Mouse (Mus musculus) adrenal gland, adult 8-10 months (tissue): ENCODE measurements around the gene Slc2a13. TPM values are rescaled to one million over a fixed set of nuclear protein-coding genes. Genes with fewer than 3 reads are reported as not detected.

ENCODE experiments used
- DNase-seq: peaks from one replicate; pipeline ENCODE4 v3.0.0; 2022
- total RNA-seq, 4 experiments: library from RNA; stranded (reverse); gene quantifications; 2 replicates each; pipeline ENCODE4 v1.2.4; 2022

Gene Slc2a13
- total RNA-seq, 4 experiments from 2014 or later: 2.9 to 5.0 (median 3.5) TPM

GRCm38 (mm10) chr15:91373203-91373584 lies 199.9 kb downstream of the Slc2a13 start:
- no peak for DNase-seq

DNA sequence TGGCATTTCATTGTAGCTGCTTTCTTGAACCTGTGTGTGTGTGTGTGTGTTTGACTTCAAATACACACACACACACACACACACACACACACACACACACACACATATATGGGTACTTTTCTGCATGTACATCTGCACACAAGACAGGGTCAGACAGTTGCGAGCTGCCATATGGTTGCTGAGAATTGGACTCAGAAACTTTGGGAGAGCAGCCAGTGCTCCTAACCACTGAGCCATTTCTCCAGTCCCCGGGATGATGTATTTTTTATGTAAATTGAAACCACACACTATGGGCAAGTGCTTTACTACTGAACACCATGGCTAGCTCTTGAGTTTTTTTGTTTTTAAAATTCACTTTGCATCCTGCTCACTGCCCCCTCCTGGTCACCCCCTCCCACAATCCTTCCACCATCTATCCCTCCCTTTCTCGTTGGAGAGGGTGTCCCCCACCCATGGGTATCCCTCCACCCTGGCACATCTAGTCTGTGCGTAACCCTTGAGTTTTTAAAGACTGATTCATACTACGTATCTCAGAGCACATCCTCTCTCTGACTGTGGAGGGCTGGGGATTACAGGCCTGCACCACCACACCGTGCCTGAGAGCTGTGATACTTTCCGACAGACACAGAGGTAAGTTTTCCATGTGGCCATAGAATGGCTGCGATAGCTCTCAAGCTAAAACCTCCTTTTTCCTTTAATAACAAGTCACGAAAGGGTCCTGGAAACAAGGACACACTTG lies 200.4 kb downstream of the Slc2a13 start:
- DNase-seq: no peak

- DNase-seq: no peak
Observed at GRCm38 (mm10) chr15:91371859-91372394, 201.1 kb downstream of the Slc2a13 start.

GRCm38 (mm10) chr15:91369736-91370449 lies 203.2 kb downstream of the Slc2a13 start:
- DNase-seq: no peak

DNA sequence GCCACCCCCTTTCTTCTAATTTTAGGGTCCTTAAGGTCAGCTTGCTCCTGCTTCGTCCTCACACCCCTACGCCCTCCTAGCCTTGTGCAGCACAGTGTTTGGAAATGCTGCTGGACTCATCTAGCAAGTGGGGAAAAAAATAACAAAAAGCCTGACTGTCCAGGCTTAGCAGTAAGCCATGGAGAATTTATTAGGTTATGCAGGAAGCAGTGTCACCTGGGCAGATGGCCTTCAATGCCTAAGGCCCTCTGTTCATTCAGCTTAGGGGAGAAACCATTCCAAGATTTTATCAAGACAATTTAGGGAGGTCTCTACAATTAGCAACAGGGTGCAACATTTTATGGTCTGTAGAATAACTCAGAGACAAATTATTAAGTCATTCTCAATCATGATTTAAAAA lies 212.6 kb downstream of the Slc2a13 start:
- DNase-seq: no peak

DNA sequence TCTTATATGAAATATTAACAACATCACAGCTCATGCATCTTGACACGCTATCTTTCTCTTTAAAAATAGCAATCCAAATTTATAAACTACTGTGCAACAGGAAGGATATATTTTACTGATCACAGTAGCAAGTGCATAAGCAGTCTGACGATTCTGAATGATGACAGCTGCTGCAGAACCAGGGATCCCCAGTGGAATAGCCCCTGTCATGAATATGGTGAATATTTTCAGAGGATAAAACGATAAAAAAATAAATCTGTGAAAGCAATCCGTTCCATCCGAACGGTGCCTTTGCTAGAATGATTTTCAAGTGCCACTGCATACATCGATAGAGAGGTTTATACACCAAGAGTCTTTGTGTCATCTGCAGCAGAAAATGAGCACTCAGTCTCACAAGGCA lies 222.1 kb downstream of the Slc2a13 start:
- DNase-seq: no peak

DNA sequence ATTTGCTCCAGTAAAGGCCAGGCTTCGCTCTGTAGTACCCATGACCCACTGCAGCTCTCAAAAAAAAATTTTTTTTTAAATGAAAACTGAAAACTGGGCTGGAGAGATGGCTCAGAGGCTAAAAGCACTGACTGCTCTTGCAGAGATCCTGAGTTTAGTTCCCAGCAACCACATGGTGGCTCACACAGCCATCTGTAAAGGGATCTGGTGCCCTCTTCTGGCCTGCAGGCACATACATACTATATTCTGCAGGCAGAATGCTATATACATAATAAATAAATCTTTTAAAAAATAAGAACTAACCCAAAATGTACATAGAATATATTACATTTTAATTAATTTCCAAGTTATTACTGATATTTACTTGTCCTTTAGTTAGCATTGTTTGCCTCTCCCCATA lies 234.7 kb downstream of the Slc2a13 start:
- DNase-seq: no peak

DNA sequence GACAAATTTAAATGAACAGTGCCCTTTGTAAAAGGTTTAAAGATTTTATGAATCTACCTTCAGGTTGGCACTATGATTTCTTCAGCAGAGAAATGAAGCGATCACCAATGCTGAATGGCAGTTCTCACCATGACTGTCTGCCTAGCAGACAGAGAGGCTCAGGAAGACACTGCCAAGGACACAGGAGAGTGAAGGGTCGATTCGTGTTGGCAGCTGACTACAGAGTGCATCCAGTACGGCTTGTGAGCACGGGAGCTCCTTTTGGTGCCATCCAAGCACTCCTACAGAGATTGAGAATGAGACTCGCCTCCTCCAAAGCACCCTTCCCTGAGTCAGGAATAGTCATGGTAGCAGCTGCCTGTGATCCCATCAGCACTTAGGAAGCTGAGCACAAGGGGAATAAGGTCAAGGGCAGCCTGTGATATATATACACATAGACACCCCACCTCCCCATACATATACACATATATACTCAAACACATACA lies 238.6 kb downstream of the Slc2a13 start:
- DNase-seq: no peak

DNA sequence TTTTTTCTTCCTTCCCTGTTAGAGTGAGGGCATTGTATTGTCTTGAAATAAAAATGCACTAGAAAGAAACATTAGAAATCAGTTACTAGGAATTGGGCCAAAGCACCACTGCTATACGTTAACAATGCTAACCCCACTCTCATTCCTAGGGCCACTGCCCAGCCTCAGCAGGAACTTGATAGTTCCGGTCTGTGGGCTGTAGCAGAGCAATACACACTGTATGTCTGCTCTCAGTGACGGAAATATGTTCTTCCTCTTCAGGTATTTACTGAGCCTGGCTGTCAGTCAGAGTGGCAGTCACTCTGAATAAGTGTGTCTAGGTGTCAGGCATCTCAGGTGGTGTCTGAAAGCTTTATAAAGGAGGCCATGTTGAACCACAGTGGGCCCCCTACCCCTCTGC lies 245.3 kb downstream of the Slc2a13 start:
- DNase-seq: no peak

DNA sequence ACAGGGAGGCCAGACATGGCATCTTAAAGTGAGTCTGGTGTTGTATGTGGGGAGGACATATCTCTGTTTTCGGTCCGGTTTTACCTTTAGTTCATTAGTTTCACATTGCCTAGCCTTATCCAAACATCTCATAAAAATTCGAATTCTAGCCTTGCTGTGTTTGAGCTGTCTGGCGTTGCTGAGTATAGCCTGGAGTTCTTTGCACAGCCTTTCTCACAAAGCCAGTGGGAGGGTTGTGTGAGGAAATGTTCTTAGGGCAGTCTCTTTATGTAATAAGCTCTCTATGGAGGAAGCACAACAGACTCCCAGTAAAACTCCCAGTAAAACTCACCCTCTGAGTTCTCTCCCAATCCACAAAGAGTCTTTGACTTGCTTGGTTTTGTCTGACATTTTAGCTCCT lies 246.0 kb downstream of the Slc2a13 start:
- no peak for DNase-seq

GRCm38 (mm10) chr15:91319376-91319775 lies 253.7 kb downstream of the Slc2a13 start:
- DNase-seq: no peak

DNA sequence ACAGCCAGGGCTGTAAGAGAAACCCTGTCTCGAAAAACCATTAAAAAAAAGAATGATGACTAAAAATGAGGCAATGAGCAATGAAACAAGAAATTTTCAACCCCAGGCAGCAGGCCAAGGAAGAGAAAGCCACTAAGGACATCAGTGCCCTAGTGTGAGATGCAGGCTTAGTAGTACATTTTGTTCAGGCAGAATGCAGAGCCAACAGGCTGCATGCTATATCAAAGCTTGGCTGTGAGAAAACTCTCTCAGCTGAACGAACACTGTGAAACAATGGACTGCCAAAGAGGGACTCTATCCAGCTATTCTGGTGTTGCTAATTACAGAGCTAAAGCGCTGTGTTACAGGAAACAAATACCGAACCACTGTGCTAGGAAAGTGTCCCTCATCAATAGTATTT lies 256.1 kb downstream of the Slc2a13 start:
- DNase-seq: no peak

DNA sequence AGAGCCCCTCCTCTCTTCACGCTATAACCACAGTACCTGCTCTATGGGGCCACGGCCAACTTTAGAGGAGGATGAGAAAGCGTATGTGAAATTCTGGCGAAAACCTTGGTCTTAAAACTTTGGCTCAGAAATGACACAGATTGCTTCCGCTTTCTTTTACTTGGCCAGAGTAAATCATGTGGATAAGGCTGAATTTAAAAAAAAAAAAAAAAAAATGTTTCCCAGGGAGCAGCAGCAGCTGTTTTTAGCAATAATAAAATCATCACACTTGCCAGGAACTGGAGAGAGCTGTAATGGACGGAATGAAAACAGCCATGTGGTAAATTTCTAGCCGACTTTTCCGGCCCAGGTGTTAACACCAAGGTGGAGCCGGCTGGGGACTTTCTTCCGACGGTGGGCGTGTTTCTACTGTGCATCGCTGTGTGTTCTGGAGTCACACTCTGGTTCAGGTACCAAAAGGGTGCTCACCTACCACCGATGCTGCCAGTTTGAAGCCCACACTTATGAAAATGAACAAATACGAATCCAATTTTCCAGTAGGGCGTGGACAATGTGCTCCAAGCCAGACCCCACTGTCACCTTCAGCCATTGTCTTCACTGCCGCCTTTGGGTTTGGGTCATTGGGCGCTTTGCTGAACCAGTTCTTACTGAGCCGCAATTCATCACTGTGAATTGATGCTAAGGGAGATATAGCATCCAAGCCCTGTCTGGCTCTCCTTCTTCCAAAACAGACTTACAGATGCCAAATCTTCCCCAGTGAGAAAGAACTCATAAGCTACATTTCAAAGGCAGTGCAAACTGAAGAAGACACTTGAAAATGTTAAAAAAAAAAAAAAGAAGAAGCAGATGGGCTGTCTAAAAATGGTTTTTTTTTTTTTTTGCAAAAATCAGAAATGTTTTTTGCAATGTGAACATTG lies 258.4 kb downstream of the Slc2a13 start:
- DNase-seq: no peak

- no peak for DNase-seq
Observed at GRCm38 (mm10) chr15:91304296-91304852, 268.7 kb downstream of the Slc2a13 start.

DNA sequence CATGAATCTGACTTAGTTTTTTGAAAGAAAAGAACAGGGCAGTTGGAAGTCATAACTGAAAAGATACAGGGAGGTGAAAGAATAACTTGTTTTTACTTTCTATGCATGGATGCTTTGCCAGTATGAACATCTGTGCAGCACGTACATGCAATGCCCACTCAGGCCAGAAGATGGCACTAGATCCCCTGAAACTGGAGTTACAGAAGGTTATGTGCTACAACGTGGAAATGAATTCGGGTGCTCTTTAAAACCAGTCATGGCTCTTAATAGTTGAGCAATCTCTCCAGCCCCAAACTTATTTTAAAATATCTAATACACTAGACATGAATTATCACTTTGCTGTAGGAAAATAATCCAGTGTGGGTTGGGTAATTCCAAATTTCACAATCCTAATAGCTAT lies 271.7 kb downstream of the Slc2a13 start:
- DNase-seq: peak; percentile 66

DNA sequence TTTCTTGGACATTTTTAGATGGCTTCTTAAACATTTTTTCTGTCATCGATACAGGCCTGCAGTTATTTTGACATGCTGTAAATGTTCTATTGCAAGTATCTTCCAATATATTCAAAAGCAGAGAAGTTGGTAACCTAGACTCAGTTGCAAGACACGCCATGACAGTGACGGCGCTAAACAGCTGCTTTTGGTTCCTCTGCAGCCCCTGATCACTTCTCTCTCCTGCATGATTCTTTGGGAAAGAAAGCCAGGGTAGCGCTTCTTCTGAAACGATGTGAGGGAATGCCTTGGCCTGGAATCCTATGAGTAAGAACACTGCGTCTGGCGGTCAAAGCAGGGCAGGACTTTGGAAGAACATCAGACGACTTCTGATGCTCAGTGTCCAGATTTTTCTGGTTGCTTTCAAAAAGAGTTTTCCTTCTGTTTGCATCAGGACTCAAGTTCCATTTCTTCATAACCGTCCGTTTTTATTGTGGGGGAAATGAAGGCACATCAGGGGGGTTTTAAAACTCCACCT lies 273.7 kb downstream of the Slc2a13 start:
- no peak for DNase-seq

DNA sequence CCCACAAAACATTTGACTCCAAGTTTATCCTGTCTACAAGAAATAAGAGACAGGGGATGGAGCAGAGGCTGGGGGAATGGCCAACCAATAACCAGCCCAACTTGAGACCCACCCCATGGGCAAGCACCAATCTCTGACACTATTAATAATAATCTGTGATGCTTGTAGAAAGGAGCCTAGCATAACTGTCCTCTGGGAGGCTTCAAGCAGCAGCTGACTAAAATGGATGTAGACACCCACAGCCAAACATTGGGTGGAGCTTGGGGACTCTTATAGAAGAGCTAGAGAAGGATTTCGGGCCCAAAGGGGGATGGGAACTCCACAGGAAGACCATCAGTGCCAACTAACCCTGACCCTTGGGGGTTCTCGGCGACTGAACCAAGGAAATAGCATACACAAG lies 289.6 kb downstream of the Slc2a13 start:
- DNase-seq: no peak

GRCm38 (mm10) chr15:91282822-91283221 lies 290.2 kb downstream of the Slc2a13 start:
- peak; percentile 9 for DNase-seq

- no peak for DNase-seq
Observed at GRCm38 (mm10) chr15:91281521-91281920, 291.5 kb downstream of the Slc2a13 start.

- no peak for DNase-seq
Observed at GRCm38 (mm10) chr15:91279571-91279970, 293.5 kb downstream of the Slc2a13 start.

- DNase-seq: no peak
Observed at GRCm38 (mm10) chr15:91275961-91276360, 297.1 kb downstream of the Slc2a13 start.

- no peak for DNase-seq
Observed at GRCm38 (mm10) chr15:91268532-91268931, 304.5 kb downstream of the Slc2a13 start.
